Mouse (Mus musculus) neural tube, embryonic 11.5 days (tissue): ENCODE measurements around the gene Gm13694. TPM values are rescaled to one million over a fixed set of nuclear protein-coding genes. Genes with fewer than 3 reads are reported as not detected.
"Not testable (repeated sequence)": the region's sequence is repeated elsewhere in the genome, so short reads cannot be mapped to it uniquely, and the experiment has no call there.

ENCODE experiments used
- ATAC-seq: fragments of 200-750 bp; cut with Nextera tagmentation; 2 replicates; pipeline ENCODE4 v1.8.0; 2017; ENCODE audit warnings: moderate number of reproducible peaks, mild to moderate bottlenecking, moderate TSS enrichment, moderate library complexity; ENCODE audit not compliant: insufficient read depth, low FRiP score, low TSS enrichment
- DNase-seq: peaks from one replicate; pipeline ENCODE4 v3.0.0-alpha.2; 2015; ENCODE audit warnings: low spot score
- H3K27ac ChIP-seq: fragments of 300-500 bp; sonication (generic); 2 replicates; pipeline ENCODE4 v1.5.1; 2014; ENCODE audit warnings: low read depth, mild to moderate bottlenecking, low read length
- H3K27me3 ChIP-seq: fragments of 300-500 bp; sonication (generic); 2 replicates; pipeline ENCODE4 v1.6.1; 2014; ENCODE audit warnings: mild to moderate bottlenecking, low read length, mixed read lengths; ENCODE audit not compliant: control insufficient read depth, insufficient read depth
- H3K36me3 ChIP-seq: fragments of 300-500 bp; sonication (generic); 2 replicates; pipeline ENCODE4 v1.6.1; 2014; ENCODE audit warnings: mild to moderate bottlenecking, low read length, moderate library complexity, mixed read lengths; ENCODE audit not compliant: control insufficient read depth, insufficient read depth
- H3K4me1 ChIP-seq: fragments of 300-500 bp; sonication (generic); 2 replicates; pipeline ENCODE4 v1.6.1; 2014; ENCODE audit warnings: low read length, mixed read lengths; ENCODE audit not compliant: control insufficient read depth, insufficient read depth
- H3K4me2 ChIP-seq: fragments of 300-500 bp; sonication (generic); 2 replicates; pipeline ENCODE4 v1.6.1; 2014; ENCODE audit warnings: low read depth, mild to moderate bottlenecking, moderate library complexity
- H3K4me3 ChIP-seq: fragments of 300-500 bp; sonication (generic); 2 replicates; pipeline ENCODE4 v1.5.1; 2014; ENCODE audit warnings: low read depth, low read length
- H3K9ac ChIP-seq: fragments of 300-500 bp; sonication (generic); 2 replicates; pipeline ENCODE4 v1.6.1; 2014; ENCODE audit warnings: mild to moderate bottlenecking, low read length
- H3K9me3 ChIP-seq: fragments of 300-500 bp; sonication (generic); 2 replicates; pipeline ENCODE4 v1.6.1; 2016; ENCODE audit warnings: low read length; ENCODE audit not compliant: control insufficient read depth
- WGBS: fragments of 180-500 bp; shearing (Covaris S2); extraction: QIAGEN DNeasy Blood & Tissue Kit; methylation state at CpG from one replicate; pipeline ENCODE4 v1.1.7; 2014; 5-methylcytosine and 5-hydroxymethylcytosine counted together
- polyA plus RNA-seq: library from polyadenylated mRNA; unstranded; fragments of >200 nt; fragmentation: Nextera tagmentation; extraction: Ambion mirVana; gene quantifications from 2 replicates; pipeline ENCODE4 v1.2.1, GENCODE M21; 2014

Gene Gm13694
- not detected in 2 replicates for polyA plus RNA-seq

DNA sequence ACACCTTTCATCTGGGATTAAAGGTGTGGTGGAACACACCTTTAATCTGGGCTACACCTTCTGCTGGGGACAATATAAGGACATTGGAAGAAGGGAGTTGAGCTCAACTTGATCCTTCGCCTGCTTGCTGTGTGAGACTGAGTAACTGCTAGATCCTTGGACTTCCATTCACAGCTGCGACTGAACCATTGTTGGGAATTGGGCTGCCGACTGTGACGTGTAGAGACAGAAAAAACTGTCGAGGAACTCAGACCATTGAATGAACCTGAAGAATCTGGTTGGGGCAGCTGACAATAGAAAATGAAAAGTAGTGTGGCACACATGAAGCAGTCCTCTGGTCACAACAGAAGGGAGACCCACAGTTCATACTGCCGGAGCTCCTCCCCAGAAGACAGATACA is at the start of gene Gm13694:
Gene Gm13694 (plus strand): TSS at position 301 of the 400 bp plus-strand sequence.
- not testable (repeated sequence) for H3K4me1 ChIP-seq, H3K27me3 ChIP-seq, H3K9ac ChIP-seq, H3K4me3 ChIP-seq, H3K27ac ChIP-seq, H3K9me3 ChIP-seq, DNase-seq, H3K4me2 ChIP-seq, ATAC-seq, H3K36me3 ChIP-seq
- WGBS = no CpG with 5 or more reads among the region's 6 CpGs

DNA sequence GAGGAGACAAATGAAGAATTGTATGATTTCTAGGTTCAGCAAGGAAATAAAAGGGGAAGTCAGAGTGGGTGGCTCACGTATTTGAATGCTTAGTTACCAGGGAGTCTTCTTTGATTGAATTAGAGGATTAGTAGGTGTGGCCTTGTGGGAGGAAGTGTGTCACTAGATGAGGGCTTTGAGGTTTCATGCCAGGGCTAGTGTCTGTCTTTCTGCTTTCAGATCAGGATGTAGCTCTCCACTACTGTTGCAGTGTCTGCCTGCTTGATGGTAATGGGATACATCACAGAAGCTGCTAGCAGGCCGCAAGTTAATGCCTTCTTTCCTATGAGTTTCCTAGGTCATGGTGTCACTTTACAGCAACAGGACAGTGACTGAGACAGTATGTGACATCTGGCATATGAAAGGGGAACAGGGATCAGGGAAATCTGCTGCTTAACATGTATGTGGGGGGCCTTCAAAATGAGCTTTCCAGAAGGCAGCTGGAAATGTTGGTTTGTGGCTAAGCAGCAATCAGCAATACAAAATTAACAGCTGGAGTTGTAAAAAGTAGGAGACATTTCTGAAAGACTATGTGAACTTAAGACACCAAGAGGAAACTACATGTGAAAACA is 49.1 kb upstream of the Gm13694 start:
- no peaks in the 10 kb centered on the region for H3K27me3 ChIP-seq
- no peak overlapping the region for H3K27ac ChIP-seq
- DNase-seq = no peak
- H3K36me3 ChIP-seq = no peaks in the 10 kb centered on the region
- no peak overlapping the region for H3K9ac ChIP-seq
- H3K4me1 ChIP-seq = no peaks in the 10 kb centered on the region
- H3K4me3 ChIP-seq = no peak overlapping the region
- no peaks in the 10 kb centered on the region for H3K9me3 ChIP-seq
- H3K4me2 ChIP-seq = no peak overlapping the region
- 57% methylated on average over 2 of the region's 2 CpGs for WGBS
- no peak for ATAC-seq

DNA sequence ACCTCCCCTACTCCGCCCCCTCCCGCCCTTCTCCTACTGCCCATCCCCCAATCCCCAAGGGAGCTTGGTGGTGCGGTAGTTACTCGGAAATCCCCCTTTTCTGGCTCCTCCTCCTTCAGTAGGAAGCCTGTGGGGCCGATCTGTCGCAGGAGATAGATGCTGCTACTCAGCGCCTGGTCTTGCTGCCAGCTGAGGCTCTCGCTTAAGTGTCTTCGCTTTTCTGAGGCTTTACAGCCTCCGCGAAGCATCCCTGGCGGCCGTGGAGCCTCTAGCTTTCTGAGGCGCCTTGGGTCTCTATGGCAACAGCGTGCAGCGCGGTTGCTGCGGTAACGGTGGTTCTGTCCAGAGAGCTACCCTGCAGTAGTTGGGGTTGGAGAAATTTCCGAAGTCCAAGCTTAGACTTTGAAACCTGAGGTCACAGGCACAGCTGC is 37.8 kb upstream of the Gm13694 start, which contains the start of gene Zswim2:
Gene Zswim2 (minus strand): TSS at position 298 of the 431 bp plus-strand sequence.
- Histone ChIP-seq H3K27me3 (no peaks in the 10 kb centered on the region), H3K4me2 (peak within 1 kb of the TSS; percentile 44), H3K4me3 (peak within 1 kb of the TSS; percentile 14; the same call in 1 of the 2 replicates), H3K27ac (no peak within 1 kb of the TSS; the same call in 1 of the 2 replicates), H3K9ac (no peak within 1 kb of the TSS), H3K9me3 (no peaks in the 10 kb centered on the region), H3K36me3 (no peaks in the 10 kb centered on the region), H3K4me1 (no peaks in the 10 kb centered on the region)
- peak; percentile 92 for ATAC-seq
- 1% methylated on average over 20 of the region's 20 CpGs for WGBS
- peak; percentile 89 for DNase-seq

DNA sequence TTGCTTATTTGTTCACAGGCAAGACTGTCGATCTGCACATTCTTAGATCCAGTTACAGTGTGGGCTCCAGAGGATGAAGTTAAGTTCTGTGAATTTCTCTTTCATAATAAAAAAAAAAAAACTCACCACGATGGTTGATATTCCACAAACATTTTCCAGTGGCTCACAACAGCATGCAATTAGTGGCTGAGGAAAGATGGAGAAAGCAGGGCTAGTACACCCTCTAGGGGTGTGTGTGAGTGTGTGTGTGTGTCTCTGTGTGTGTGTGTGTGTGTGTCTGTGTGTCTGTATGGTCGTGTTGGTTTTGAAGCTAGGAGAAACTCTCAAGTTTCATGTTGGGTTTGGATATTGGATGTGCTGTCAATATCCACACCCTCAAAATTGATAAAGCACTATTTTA is 37.4 kb upstream of the Gm13694 start:
- ATAC-seq = peak; percentile 10; the same call in 1 of the 2 replicates
- no peak overlapping the region for H3K4me3 ChIP-seq
- no peak overlapping the region for H3K9ac ChIP-seq
- peak overlapping the region; percentile 44 for H3K4me2 ChIP-seq
- no peak for DNase-seq
- no peaks in the 10 kb centered on the region for H3K9me3 ChIP-seq
- no peaks in the 10 kb centered on the region for H3K4me1 ChIP-seq
- 55% methylated on average over 3 of the region's 3 CpGs for WGBS
- no peaks in the 10 kb centered on the region for H3K36me3 ChIP-seq
- H3K27ac ChIP-seq = no peak overlapping the region; the same call in 1 of the 2 replicates
- no peaks in the 10 kb centered on the region for H3K27me3 ChIP-seq

DNA sequence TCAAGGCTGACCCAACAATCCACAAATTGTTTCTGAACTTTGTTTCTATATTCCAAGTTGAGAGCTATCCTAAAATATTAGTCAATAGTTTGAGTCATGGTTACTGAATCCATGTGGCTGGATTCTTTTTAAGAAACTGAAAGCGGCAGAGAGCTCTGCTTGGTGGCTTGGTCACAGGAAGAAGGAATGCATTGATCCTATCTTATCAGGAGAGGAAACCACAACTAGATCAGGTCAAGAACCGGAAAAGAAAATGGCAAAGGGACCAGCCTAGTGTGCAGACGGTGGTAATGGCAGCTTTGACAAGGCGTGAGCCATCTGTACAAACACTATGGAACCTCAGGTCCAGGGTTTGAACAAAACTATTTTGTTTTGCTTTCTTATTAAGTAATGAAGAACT is 36.9 kb upstream of the Gm13694 start:
- WGBS = 77% methylated on average over 4 of the region's 4 CpGs
- H3K4me3 ChIP-seq = no peak overlapping the region
- no peaks in the 10 kb centered on the region for H3K27me3 ChIP-seq
- H3K27ac ChIP-seq = no peak overlapping the region
- no peaks in the 10 kb centered on the region for H3K36me3 ChIP-seq
- H3K4me2 ChIP-seq = no peak overlapping the region
- no peaks in the 10 kb centered on the region for H3K4me1 ChIP-seq
- DNase-seq = no peak
- H3K9me3 ChIP-seq = no peaks in the 10 kb centered on the region
- ATAC-seq = no peak
- no peak overlapping the region for H3K9ac ChIP-seq

DNA sequence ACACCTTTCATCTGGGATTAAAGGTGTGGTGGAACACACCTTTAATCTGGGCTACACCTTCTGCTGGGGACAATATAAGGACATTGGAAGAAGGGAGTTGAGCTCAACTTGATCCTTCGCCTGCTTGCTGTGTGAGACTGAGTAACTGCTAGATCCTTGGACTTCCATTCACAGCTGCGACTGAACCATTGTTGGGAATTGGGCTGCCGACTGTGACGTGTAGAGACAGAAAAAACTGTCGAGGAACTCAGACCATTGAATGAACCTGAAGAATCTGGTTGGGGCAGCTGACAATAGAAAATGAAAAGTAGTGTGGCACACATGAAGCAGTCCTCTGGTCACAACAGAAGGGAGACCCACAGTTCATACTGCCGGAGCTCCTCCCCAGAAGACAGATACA is 23.3 kb upstream of the Gm13694 start, which contains the start of gene Gm13698:
Gene Gm13698 (plus strand): TSS at position 301 of the 400 bp plus-strand sequence.
- H3K36me3 ChIP-seq, H3K27me3 ChIP-seq, H3K4me3 ChIP-seq, H3K9me3 ChIP-seq, DNase-seq, ATAC-seq, H3K4me2 ChIP-seq, H3K4me1 ChIP-seq, H3K9ac ChIP-seq, H3K27ac ChIP-seq: not testable (repeated sequence)
- no CpG with 5 or more reads among the region's 6 CpGs for WGBS

DNA sequence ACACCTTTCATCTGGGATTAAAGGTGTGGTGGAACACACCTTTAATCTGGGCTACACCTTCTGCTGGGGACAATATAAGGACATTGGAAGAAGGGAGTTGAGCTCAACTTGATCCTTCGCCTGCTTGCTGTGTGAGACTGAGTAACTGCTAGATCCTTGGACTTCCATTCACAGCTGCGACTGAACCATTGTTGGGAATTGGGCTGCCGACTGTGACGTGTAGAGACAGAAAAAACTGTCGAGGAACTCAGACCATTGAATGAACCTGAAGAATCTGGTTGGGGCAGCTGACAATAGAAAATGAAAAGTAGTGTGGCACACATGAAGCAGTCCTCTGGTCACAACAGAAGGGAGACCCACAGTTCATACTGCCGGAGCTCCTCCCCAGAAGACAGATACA is 17.5 kb upstream of the Gm13694 start, which contains the start of gene Gm13693:
Gene Gm13693 (plus strand): TSS at position 301 of the 400 bp plus-strand sequence.
- H3K4me1 ChIP-seq, DNase-seq, H3K4me3 ChIP-seq, H3K9ac ChIP-seq, ATAC-seq, H3K27me3 ChIP-seq, H3K36me3 ChIP-seq, H3K4me2 ChIP-seq, H3K9me3 ChIP-seq, H3K27ac ChIP-seq: not testable (repeated sequence)
- no CpG with 5 or more reads among the region's 6 CpGs for WGBS

DNA sequence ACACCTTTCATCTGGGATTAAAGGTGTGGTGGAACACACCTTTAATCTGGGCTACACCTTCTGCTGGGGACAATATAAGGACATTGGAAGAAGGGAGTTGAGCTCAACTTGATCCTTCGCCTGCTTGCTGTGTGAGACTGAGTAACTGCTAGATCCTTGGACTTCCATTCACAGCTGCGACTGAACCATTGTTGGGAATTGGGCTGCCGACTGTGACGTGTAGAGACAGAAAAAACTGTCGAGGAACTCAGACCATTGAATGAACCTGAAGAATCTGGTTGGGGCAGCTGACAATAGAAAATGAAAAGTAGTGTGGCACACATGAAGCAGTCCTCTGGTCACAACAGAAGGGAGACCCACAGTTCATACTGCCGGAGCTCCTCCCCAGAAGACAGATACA is 11.7 kb upstream of the Gm13694 start, which contains the start of gene Gm13695:
Gene Gm13695 (plus strand): TSS at position 301 of the 400 bp plus-strand sequence.
- not testable (repeated sequence) for H3K9me3 ChIP-seq, DNase-seq, H3K27ac ChIP-seq, H3K4me1 ChIP-seq, H3K36me3 ChIP-seq, H3K27me3 ChIP-seq, ATAC-seq, H3K4me2 ChIP-seq, H3K4me3 ChIP-seq, H3K9ac ChIP-seq
- WGBS = no CpG with 5 or more reads among the region's 6 CpGs

DNA sequence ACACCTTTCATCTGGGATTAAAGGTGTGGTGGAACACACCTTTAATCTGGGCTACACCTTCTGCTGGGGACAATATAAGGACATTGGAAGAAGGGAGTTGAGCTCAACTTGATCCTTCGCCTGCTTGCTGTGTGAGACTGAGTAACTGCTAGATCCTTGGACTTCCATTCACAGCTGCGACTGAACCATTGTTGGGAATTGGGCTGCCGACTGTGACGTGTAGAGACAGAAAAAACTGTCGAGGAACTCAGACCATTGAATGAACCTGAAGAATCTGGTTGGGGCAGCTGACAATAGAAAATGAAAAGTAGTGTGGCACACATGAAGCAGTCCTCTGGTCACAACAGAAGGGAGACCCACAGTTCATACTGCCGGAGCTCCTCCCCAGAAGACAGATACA is 5.9 kb upstream of the Gm13694 start, which contains the start of gene Gm13696:
Gene Gm13696 (plus strand): TSS at position 301 of the 400 bp plus-strand sequence.
- no CpG with 5 or more reads among the region's 6 CpGs for WGBS
- not testable (repeated sequence) for ATAC-seq, H3K27ac ChIP-seq, H3K4me2 ChIP-seq, H3K9me3 ChIP-seq, H3K4me3 ChIP-seq, DNase-seq, H3K4me1 ChIP-seq, H3K27me3 ChIP-seq, H3K9ac ChIP-seq, H3K36me3 ChIP-seq
